Mouse (Mus musculus) lung, postnatal 14 days (tissue): Measurements from ENCODE around the gene 1700011L22Rik.

Experiments
- DNase-seq: peaks from one replicate; pipeline ENCODE4 v3.0.0; 2021

Gene 1700011L22Rik

GRCm38 (mm10) chr8:79162533-79163308 is 85.6 kb downstream of the 1700011L22Rik start:
- peak; percentile 52 for DNase-seq

GRCm38 (mm10) chr8:79161172-79161778 is 87.1 kb downstream of the 1700011L22Rik start:
- DNase-seq, result no peak
